Comparison of ENCODE assay signal across 7 mouse cellular contexts in genomic region chr5:130036300-130036699, GRCm38 (mm10). TPM values are rescaled to one million over a fixed set of nuclear protein-coding genes. Genes with fewer than 3 reads are reported as not detected.
DNase-seq lines count a peak whose midpoint lies in the region; ATAC-seq and TF ChIP-seq lines count a peak whose summit lies in the region.
"Not testable (repeated sequence)": the region's sequence is repeated elsewhere in the genome, so short reads cannot be mapped to it uniquely, and the experiment has no call there.

No protein-coding gene starts in this region.

- H3K27me3 ChIP-seq in ES-Bruce4 (ENCODE audit: control insufficient read depth, insufficient read depth, low read length, poor library complexity, severe bottlenecking); heart, adult 2 months (ENCODE audit: control insufficient read depth, insufficient read depth, low read length); intestine, postnatal 0 days (replicated peaks; ENCODE audit: control insufficient read depth, insufficient read depth, low read length): not testable (repeated sequence)

- H3K9ac ChIP-seq in ES-Bruce4 (ENCODE audit: low read depth, poor library complexity, severe bottlenecking); heart, adult 2 months (ENCODE audit: low read depth, low read length); intestine, postnatal 0 days (ENCODE audit: low read depth, low read length): not testable (repeated sequence)

- H3K27ac ChIP-seq in ES-Bruce4 (ENCODE audit: insufficient read depth, low read length); heart, adult 2 months; intestine, postnatal 0 days (ENCODE audit: low read depth, low read length); left cerebral cortex, adult 2 months: not testable (repeated sequence)

- H3K36me3 ChIP-seq in ES-Bruce4 (ENCODE audit: control insufficient read depth, insufficient read depth, low read length, poor library complexity, severe bottlenecking); heart, adult 2 months (ENCODE audit: control insufficient read depth, insufficient read depth, low read length): not testable (repeated sequence)
- peaks cover 28% of the 10 kb centered on the region for H3K36me3 ChIP-seq in intestine, postnatal 0 days (ENCODE audit: control insufficient read depth, insufficient read depth)

- not testable (repeated sequence) for TF ChIP-seq EP300 in ES-Bruce4 (IDR thresholded peaks at IDR 0.05; ENCODE audit: insufficient read depth, low read depth, low read length); heart, adult 2 months (IDR thresholded peaks at IDR 0.05; ENCODE audit: insufficient read depth, low read depth, low read length)

- WGBS in heart, adult 2 months: 77% methylated on average over 2 of the region's 2 CpGs
- WGBS in intestine, postnatal 0 days: 71% methylated on average over 2 of the region's 2 CpGs

- not testable (repeated sequence) for ATAC-seq in intestine, postnatal 0 days

- TF ChIP-seq POLR2A in ES-Bruce4 (IDR thresholded peaks at IDR 0.05; ENCODE audit: insufficient read depth, low read length); heart, adult 2 months (IDR thresholded peaks at IDR 0.05; ENCODE audit: insufficient read depth, low read depth, low read length): not testable (repeated sequence)

- not testable (repeated sequence) for H3K9me3 ChIP-seq in ES-Bruce4 (replicated peaks; ENCODE audit: control insufficient read depth, insufficient read depth, low read length, poor library complexity, severe bottlenecking); intestine, postnatal 0 days (ENCODE audit: control insufficient read depth)

- peak; percentile 55 for DNase-seq in CD4-positive helper T cell, adult 2 months (ENCODE audit: low read depth, low spot score)
- peak; percentile 25 for DNase-seq in T-cell, adult 2 months (ENCODE audit: low spot score)
- not testable (repeated sequence) for DNase-seq in heart, adult 2 months; left cerebral cortex, adult 2 months (ENCODE audit: extremely low spot score in 1 of 2, low spot score in 2 of 2)
- DNase-seq in lung, postnatal 36 days: peak; percentile 33

- H3K79me2 ChIP-seq in heart, adult 2 months (replicated peaks; ENCODE audit: control insufficient read depth, insufficient read depth, low read length): not testable (repeated sequence)

- H3K4me1 ChIP-seq in ES-Bruce4 (ENCODE audit: control insufficient read depth, insufficient read depth, low read length); heart, adult 2 months (ENCODE audit: control insufficient read depth, insufficient read depth, low read length); intestine, postnatal 0 days (replicated peaks; ENCODE audit: control insufficient read depth, insufficient read depth, low read length): not testable (repeated sequence)

- peak; percentile 25 for TF ChIP-seq CTCF in ES-Bruce4 (IDR thresholded peaks at IDR 0.05; ENCODE audit: low read depth, low read length)
- TF ChIP-seq CTCF in heart, adult 2 months (IDR thresholded peaks at IDR 0.05): peak; percentile 47
- TF ChIP-seq CTCF in intestine, postnatal 0 days (IDR thresholded peaks at IDR 0.05; ENCODE audit: low read depth): peak; percentile 63
- peak; percentile 27 for TF ChIP-seq CTCF in left cerebral cortex, adult 2 months (IDR thresholded peaks at IDR 0.05)

- H3K4me2 ChIP-seq in intestine, postnatal 0 days (replicated peaks; ENCODE audit: low read depth): not testable (repeated sequence)

- intact Hi-C loops in heart, adult 2 months (cut with DNase I); left cerebral cortex, adult 2 months (cut with DNase I): not testable (repeated sequence)

- not testable (repeated sequence) for H3K4me3 ChIP-seq in ES-Bruce4 (ENCODE audit: low read depth, low read length); heart, adult 2 months; intestine, postnatal 0 days (ENCODE audit: low read depth, low read length); left cerebral cortex, adult 2 months

RNA-seq across cellular contexts. Expression of gene Crcp, which starts 7.2 kb away (rescaled TPM):
- 25.7 and 30.0 TPM in 2 replicates for polyA plus RNA-seq in ES-Bruce4 (2011; ENCODE audit: insufficient read depth, insufficient read length, low read depth, missing spikeins)
- total RNA-seq in heart, adult 2 months (2021): 10 to 100 TPM in 1 of 2 experiments, 1 to 10 TPM in 1; 9.3 to 11.2 TPM
- 9.5 and 10.3 TPM in 2 replicates for polyA plus RNA-seq in heart, adult 2 months (2012; rRNA removed)
- polyA plus RNA-seq in intestine, postnatal 0 days (2015; fragmentation: Nextera tagmentation; extraction: Ambion mirVana): 39.5 and 41.6 TPM in 2 replicates
- 10 to 100 TPM; 30.2 to 30.8 TPM for total RNA-seq in left cerebral cortex, adult 2 months (2021)

RNA-seq across cellular contexts. Expression of gene Asl, which starts 7.3 kb away (rescaled TPM):
- polyA plus RNA-seq in ES-Bruce4 (2011; ENCODE audit: insufficient read depth, insufficient read length, low read depth, missing spikeins): 60.7 and 63.4 TPM in 2 replicates
- total RNA-seq in heart, adult 2 months (2021): 1 to 10 TPM; 3.2 to 4.6 TPM
- 5.9 and 6.5 TPM in 2 replicates for polyA plus RNA-seq in heart, adult 2 months (2012; rRNA removed)
- polyA plus RNA-seq in intestine, postnatal 0 days (2015; fragmentation: Nextera tagmentation; extraction: Ambion mirVana): 148 and 182 TPM in 2 replicates
- 10 to 100 TPM; 15.7 to 23.5 TPM for total RNA-seq in left cerebral cortex, adult 2 months (2021)

RNA-seq across cellular contexts. Expression of gene Gusb, which starts 33.5 kb away (rescaled TPM):
- 11.5 and 13.3 TPM in 2 replicates for polyA plus RNA-seq in ES-Bruce4 (2011; ENCODE audit: insufficient read depth, insufficient read length, low read depth, missing spikeins)
- 10 to 100 TPM; 12.8 to 13.0 TPM for total RNA-seq in heart, adult 2 months (2021)
- polyA plus RNA-seq in heart, adult 2 months (2012; rRNA removed): 17.9 and 25.3 TPM in 2 replicates
- polyA plus RNA-seq in intestine, postnatal 0 days (2015; fragmentation: Nextera tagmentation; extraction: Ambion mirVana): 260 and 264 TPM in 2 replicates
- total RNA-seq in left cerebral cortex, adult 2 months (2021): 10 to 100 TPM; 10.3 to 12.2 TPM

RNA-seq across cellular contexts. Expression of gene Tpst1, which starts 36.8 kb away (rescaled TPM):
- polyA plus RNA-seq in ES-Bruce4 (2011; ENCODE audit: insufficient read depth, insufficient read length, low read depth, missing spikeins): 35.6 and 44.8 TPM in 2 replicates
- total RNA-seq in heart, adult 2 months (2021): 1 to 10 TPM; 7.4 to 9.4 TPM
- polyA plus RNA-seq in heart, adult 2 months (2012; rRNA removed): 10.1 and 12.6 TPM in 2 replicates
- 28.7 and 29.3 TPM in 2 replicates for polyA plus RNA-seq in intestine, postnatal 0 days (2015; fragmentation: Nextera tagmentation; extraction: Ambion mirVana)
- total RNA-seq in left cerebral cortex, adult 2 months (2021): 10 to 100 TPM; 34.0 to 34.1 TPM
